Mouse (Mus musculus) lung, embryonic 15.5 days (tissue): ENCODE measurements around the gene As3mt. TPM values are rescaled to one million over a fixed set of nuclear protein-coding genes. Genes with fewer than 3 reads are reported as not detected.

Experiments
- ATAC-seq: fragments of 200-750 bp; cut with Nextera tagmentation; 2 replicates; pipeline ENCODE4 v1.8.0; 2017; ENCODE audit warnings: moderate number of reproducible peaks, borderline replicate concordance; ENCODE audit not compliant: low FRiP score, low TSS enrichment; ENCODE audit errors: extremely low read depth
- H3K27ac ChIP-seq: fragments of 300-500 bp; sonication (generic); 2 replicates; pipeline ENCODE4 v1.5.1; 2015; ENCODE audit warnings: moderate library complexity, mild to moderate bottlenecking, inconsistent platforms
- H3K27me3 ChIP-seq: fragments of 300-500 bp; sonication (generic); 2 replicates; pipeline ENCODE4 v1.6.1; 2015; ENCODE audit warnings: inconsistent platforms
- H3K36me3 ChIP-seq: fragments of 300-500 bp; sonication (generic); 2 replicates; pipeline ENCODE4 v1.6.1; 2015; ENCODE audit warnings: inconsistent platforms
- H3K4me1 ChIP-seq: fragments of 300-500 bp; sonication (generic); 2 replicates; pipeline ENCODE4 v1.6.1; 2015; ENCODE audit warnings: inconsistent platforms
- H3K4me2 ChIP-seq: fragments of 300-500 bp; sonication (generic); 2 replicates; pipeline ENCODE4 v1.6.1; 2015; ENCODE audit warnings: inconsistent platforms, mild to moderate bottlenecking, moderate library complexity
- H3K4me3 ChIP-seq: fragments of 300-500 bp; sonication (generic); 2 replicates; pipeline ENCODE4 v1.5.1; 2015; ENCODE audit warnings: mild to moderate bottlenecking, inconsistent platforms
- H3K9ac ChIP-seq: fragments of 300-500 bp; sonication (generic); 2 replicates; pipeline ENCODE4 v1.6.1; 2015; ENCODE audit warnings: inconsistent platforms
- H3K9me3 ChIP-seq: fragments of 300-500 bp; sonication (generic); 2 replicates; pipeline ENCODE4 v1.6.1; 2016; ENCODE audit warnings: inconsistent platforms
- WGBS: fragments of 180-500 bp; shearing (Covaris S2); methylation state at CpG from one replicate; pipeline ENCODE4 v1.1.7; 2015; 5-methylcytosine and 5-hydroxymethylcytosine counted together
- polyA plus RNA-seq: library from polyadenylated mRNA; unstranded; fragments of >200 nt; fragmentation: Nextera tagmentation; extraction: Ambion mirVana; gene quantifications from 2 replicates; pipeline ENCODE4 v1.2.1, GENCODE M21; 2015

As3mt gene
- polyA plus RNA-seq, 1 experiment from 2014 or later: 30.4 TPM

DNA sequence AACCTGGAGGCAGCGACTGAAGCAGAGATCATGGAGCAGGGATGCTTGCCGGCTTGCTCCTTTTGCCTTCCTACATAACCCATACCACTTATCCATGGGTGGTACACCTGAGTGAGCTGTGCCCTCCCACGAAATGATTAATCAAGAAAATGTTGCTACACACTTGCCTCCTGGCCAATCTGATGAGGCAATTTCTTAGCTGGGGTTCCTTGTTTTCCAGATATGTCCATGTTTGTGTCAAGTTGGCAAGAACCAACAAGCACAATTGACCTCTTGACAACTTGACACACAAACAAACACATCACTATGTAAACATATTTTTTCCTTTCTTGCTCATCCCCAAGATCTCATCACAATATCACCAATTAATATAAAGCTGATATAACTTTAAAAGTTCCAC, 31.6 kb upstream of the As3mt start:
- no peaks in the 10 kb centered on the region for H3K9me3 ChIP-seq
- ATAC-seq: no peak
- H3K4me2 ChIP-seq: no peak overlapping the region
- H3K4me1 ChIP-seq: no peaks in the 10 kb centered on the region
- H3K36me3 ChIP-seq: no peaks in the 10 kb centered on the region
- WGBS: 76% methylated on average over 3 of the region's 3 CpGs
- H3K27ac ChIP-seq: no peak overlapping the region
- no peak overlapping the region for H3K9ac ChIP-seq
- no peaks in the 10 kb centered on the region for H3K27me3 ChIP-seq
- no peak overlapping the region for H3K4me3 ChIP-seq

DNA sequence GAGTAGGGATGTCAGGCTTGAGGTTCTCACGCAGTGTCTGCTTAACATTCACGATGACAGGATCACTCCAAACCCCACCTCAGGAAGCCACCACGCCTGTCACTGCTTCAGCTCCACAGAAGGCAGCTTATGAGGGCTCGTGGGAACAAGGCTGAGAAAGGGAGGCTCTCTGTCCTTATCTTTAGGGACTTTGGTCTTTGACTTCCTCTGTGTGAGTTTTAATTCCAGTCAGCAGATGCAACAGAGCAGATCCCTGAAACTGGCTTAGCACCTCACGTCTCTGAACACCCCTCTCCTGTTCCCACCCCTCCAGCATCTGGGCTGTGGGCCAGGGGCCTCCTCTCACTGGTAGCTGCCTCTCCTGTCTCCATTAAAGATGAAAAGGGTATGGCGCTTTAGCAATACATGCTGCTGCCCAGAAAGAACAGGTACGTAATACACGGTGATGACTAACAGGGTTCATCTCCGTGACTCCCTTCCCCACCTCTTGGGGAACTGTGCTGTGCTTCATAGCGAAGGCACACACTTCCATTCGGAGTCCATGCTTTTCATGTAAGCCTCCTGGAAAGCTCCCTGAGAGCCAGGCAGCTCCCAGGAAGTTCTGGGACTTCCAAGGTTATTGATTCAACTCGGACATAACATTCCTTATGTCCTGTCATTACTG, 27.4 kb upstream of the As3mt start:
- Histone ChIP-seq H3K9me3 (no peaks in the 10 kb centered on the region), H3K4me1 (no peaks in the 10 kb centered on the region), H3K27ac (no peak overlapping the region), H3K4me2 (no peak overlapping the region), H3K4me3 (no peak overlapping the region), H3K27me3 (no peaks in the 10 kb centered on the region), H3K9ac (no peak overlapping the region), H3K36me3 (no peaks in the 10 kb centered on the region)
- WGBS: 51% methylated on average over 12 of the region's 12 CpGs
- ATAC-seq: no peak

DNA sequence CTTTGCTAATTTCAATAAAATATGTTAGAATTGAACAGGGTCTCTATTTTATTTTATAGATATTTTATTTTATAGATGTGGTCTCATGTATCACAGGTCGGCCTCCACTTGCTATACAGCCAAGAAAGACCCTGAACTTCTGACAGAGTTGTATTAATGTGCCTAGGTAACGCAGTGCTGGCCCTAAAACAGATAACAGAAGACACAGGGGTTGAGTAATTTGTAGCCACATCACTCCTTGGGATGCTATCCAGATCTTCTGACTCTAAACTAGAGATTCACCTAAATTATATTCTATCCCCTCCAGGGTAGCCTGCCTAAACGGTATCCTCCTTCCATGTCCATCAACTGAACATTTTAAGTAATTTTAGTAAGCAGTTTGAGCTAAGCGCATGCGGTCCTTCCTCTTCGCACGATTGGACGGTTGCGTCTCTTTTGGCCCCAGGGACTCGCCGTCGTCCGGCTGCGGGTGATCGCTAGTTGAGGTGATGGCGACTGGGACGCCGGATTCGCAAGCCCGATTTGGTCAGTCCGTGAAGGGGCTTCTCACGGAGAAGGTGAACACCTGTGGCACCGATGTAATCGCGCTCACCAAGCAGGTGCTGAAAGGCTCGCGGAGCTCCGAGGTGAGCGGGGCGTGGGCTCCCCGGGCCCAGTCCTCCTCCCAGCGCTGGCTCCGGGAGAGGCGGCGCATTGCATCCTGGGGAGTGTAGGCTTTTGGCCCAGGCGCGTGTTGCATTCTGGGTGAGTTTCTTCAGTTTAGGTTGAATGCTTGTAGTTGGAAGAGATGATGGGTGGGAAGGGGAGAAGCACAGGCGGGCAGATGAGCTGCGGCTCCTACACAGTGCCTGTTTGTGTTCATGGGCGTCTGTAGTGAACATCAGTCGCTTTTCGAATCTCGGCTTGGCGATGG, 17.5 kb upstream of the As3mt start, which contains the start of gene Borcs7:
Gene Borcs7, plus strand, starts transcription at position 447 of the 913 bp plus-strand sequence.
- no peaks in the 10 kb centered on the region for H3K36me3 ChIP-seq
- peak within 1 kb of the TSS; percentile 67 for H3K27ac ChIP-seq
- peak within 1 kb of the TSS; percentile 70 for H3K4me3 ChIP-seq
- peak within 1 kb of the TSS; percentile 64 for H3K9ac ChIP-seq
- H3K4me2 ChIP-seq: peak within 1 kb of the TSS; percentile 68
- H3K27me3 ChIP-seq: no peaks in the 10 kb centered on the region
- peak; percentile 94 for ATAC-seq
- no peaks in the 10 kb centered on the region for H3K9me3 ChIP-seq
- WGBS: 3% methylated on average over 44 of the region's 44 CpGs
- H3K4me1 ChIP-seq: peaks cover 10% of the 10 kb centered on the region

GRCm38 (mm10) chr19:46690387-46690786, 16.9 kb upstream of the As3mt start:
- no peak for ATAC-seq
- Histone ChIP-seq H3K4me3 (peak overlapping the region; percentile 70), H3K4me1 (peaks cover 10% of the 10 kb centered on the region), H3K4me2 (peak overlapping the region; percentile 68), H3K36me3 (no peaks in the 10 kb centered on the region), H3K27ac (peak overlapping the region; percentile 67; the same call in 1 of the 2 replicates), H3K9ac (peak overlapping the region; percentile 64), H3K27me3 (no peaks in the 10 kb centered on the region), H3K9me3 (no peaks in the 10 kb centered on the region)
- WGBS: 69% methylated on average over 11 of the region's 11 CpGs

GRCm38 (mm10) chr19:46691078-46691477, 16.2 kb upstream of the As3mt start:
- Histone ChIP-seq H3K27me3 (no peaks in the 10 kb centered on the region), H3K9ac (no peak overlapping the region), H3K36me3 (no peaks in the 10 kb centered on the region), H3K9me3 (no peaks in the 10 kb centered on the region), H3K4me1 (peaks cover 10% of the 10 kb centered on the region), H3K4me3 (no peak overlapping the region), H3K27ac (no peak overlapping the region), H3K4me2 (no peak overlapping the region)
- no peak for ATAC-seq
- WGBS: 53% methylated on average over 2 of the region's 2 CpGs

DNA sequence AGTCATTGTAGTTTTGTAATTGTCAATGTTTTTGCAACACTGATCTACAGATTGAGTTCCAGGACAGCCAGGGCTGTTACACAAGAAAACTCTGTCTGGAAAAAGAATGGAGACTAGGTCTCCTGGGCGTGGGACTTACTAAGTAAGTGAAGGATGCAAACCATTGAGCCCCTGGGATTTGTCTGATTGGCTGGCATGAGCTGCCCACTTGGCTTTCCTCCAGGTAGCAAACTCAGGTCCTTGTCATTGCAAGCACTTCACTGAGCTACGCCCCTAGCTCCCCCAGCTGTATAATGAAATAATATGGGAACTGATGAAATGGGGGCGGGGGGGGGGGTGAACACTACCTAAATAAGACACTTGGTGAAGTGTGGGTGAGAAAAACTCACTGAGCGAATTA, 14.1 kb upstream of the As3mt start:
- H3K9ac ChIP-seq: no peak overlapping the region
- no peak overlapping the region for H3K4me3 ChIP-seq
- ATAC-seq: no peak

DNA sequence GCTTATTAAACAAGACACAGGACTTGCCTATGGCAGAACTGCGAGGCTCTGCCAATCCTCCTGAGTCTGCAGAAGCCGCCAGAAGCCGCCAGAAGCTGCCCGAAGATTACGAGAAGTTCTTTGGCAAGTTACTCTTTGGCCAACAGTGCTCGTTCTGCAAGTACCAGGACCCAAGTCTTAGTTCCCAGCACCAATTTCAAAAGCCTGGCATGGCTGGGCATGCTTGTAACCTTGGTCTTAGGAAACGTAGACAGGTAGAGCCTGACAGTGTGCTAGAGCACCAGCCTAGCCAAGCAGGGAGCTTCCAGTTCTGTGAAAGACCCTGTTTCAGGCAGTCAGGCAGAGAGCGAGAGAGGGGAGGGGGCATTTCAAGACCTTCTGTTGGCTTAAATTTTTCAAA, 10.8 kb upstream of the As3mt start:
- no peak overlapping the region for H3K9ac ChIP-seq
- H3K27me3 ChIP-seq: no peaks in the 10 kb centered on the region; the same call in 1 of the 2 replicates
- H3K27ac ChIP-seq: no peak overlapping the region
- 92% methylated on average over 8 of the region's 8 CpGs for WGBS
- no peak overlapping the region for H3K4me3 ChIP-seq
- H3K36me3 ChIP-seq: peaks cover 3% of the 10 kb centered on the region; the same call in 1 of the 2 replicates
- H3K9me3 ChIP-seq: no peaks in the 10 kb centered on the region
- H3K4me2 ChIP-seq: no peak overlapping the region
- ATAC-seq: no peak
- H3K4me1 ChIP-seq: no peaks in the 10 kb centered on the region

More for the DNA sequence above, 14.1 kb upstream of the As3mt start:
- Histone ChIP-seq H3K9me3 (no peaks in the 10 kb centered on the region), H3K27ac (no peak overlapping the region), H3K27me3 (no peaks in the 10 kb centered on the region; the same call in 1 of the 2 replicates), H3K4me1 (peaks cover 10% of the 10 kb centered on the region), H3K36me3 (no peaks in the 10 kb centered on the region), H3K4me2 (no peak overlapping the region)
- 78% methylated on average over 4 of the region's 4 CpGs for WGBS

- Histone ChIP-seq H3K27ac (no peak overlapping the region), H3K27me3 (no peaks in the 10 kb centered on the region; the same call in 1 of the 2 replicates), H3K9ac (no peak overlapping the region), H3K4me3 (no peak overlapping the region), H3K9me3 (no peaks in the 10 kb centered on the region), H3K36me3 (peaks cover 3% of the 10 kb centered on the region; the same call in 1 of the 2 replicates), H3K4me1 (no peaks in the 10 kb centered on the region), H3K4me2 (no peak overlapping the region)
- ATAC-seq: no peak
- WGBS: 88% methylated on average over 7 of the region's 7 CpGs
These were observed 10.3 kb upstream of the As3mt start for GRCm38 (mm10) chr19:46696943-46697342.

GRCm38 (mm10) chr19:46697840-46698517, 9.3 kb upstream of the As3mt start:
- WGBS: 53% methylated on average over 19 of the region's 19 CpGs
- Histone ChIP-seq H3K4me1 (no peaks in the 10 kb centered on the region), H3K9ac (no peak overlapping the region), H3K27me3 (no peaks in the 10 kb centered on the region; the same call in 1 of the 2 replicates), H3K4me3 (no peak overlapping the region), H3K27ac (no peak overlapping the region), H3K9me3 (no peaks in the 10 kb centered on the region), H3K4me2 (no peak overlapping the region), H3K36me3 (peaks cover 3% of the 10 kb centered on the region; the same call in 1 of the 2 replicates)
- ATAC-seq: no peak

DNA sequence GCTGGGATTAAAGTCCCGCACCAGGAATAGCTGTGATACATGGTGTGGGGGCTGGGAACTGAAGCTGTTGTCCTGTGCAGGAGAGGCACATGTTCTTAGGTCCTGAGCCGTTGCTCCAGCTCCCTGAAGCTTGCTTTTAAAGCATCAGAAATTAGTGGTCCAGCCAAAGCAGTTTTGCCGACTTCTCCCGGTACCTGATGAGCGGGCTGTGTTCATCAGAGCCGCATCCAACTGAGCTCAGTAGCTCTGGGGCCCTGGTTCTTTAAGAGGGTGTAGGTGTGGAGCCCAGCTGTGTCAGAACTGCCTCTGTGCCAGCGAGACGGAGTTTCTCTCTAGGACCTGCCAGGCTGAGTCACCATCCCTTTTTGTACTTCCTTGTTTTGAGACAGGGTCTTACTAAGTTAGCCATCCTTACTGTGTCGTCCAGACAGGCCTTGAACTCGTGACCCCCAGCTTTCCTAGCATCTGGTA, 8.2 kb upstream of the As3mt start:
- peaks cover 3% of the 10 kb centered on the region; the same call in 1 of the 2 replicates for H3K36me3 ChIP-seq
- H3K27ac ChIP-seq: no peak overlapping the region
- no peak overlapping the region for H3K9ac ChIP-seq
- no peaks in the 10 kb centered on the region; the same call in 1 of the 2 replicates for H3K27me3 ChIP-seq
- no peaks in the 10 kb centered on the region for H3K9me3 ChIP-seq
- no peak for ATAC-seq
- no peak overlapping the region for H3K4me2 ChIP-seq
- H3K4me1 ChIP-seq: no peaks in the 10 kb centered on the region
- WGBS: 64% methylated on average over 10 of the region's 10 CpGs
- no peak overlapping the region for H3K4me3 ChIP-seq

- H3K27me3 ChIP-seq: peaks cover 3% of the 10 kb centered on the region
These were observed 6.1 kb upstream of the As3mt start for GRCm38 (mm10) chr19:46701156-46701555.

More at GRCm38 (mm10) chr19:46701156-46701555, 6.1 kb upstream of the As3mt start:
- no peak for ATAC-seq
- Histone ChIP-seq H3K4me1 (no peaks in the 10 kb centered on the region), H3K4me2 (no peak overlapping the region), H3K4me3 (no peak overlapping the region), H3K9me3 (no peaks in the 10 kb centered on the region), H3K36me3 (peaks cover 3% of the 10 kb centered on the region; the same call in 1 of the 2 replicates), H3K27ac (no peak overlapping the region), H3K9ac (no peak overlapping the region)
- WGBS: 67% methylated on average over 9 of the region's 9 CpGs
